Mouse (Mus musculus): ENCODE measurements around the gene Ryr2. TPM values are rescaled to one million over a fixed set of nuclear protein-coding genes. Genes with fewer than 3 reads are reported as not detected.

Gene Ryr2
- polyA plus RNA-seq, 1 experiment from 2014 or later, result 4.4 TPM

- H3K9me3 ChIP-seq, result no peaks in the 10 kb centered on the region
- ATAC-seq (replicated peaks), result no peak; the same call in 1 of the 2 replicates
- H3K36me3 ChIP-seq (replicated peaks), result no peaks in the 10 kb centered on the region
- H3K27me3 ChIP-seq (replicated peaks), result no peaks in the 10 kb centered on the region
- no peak overlapping the region for H3K4me3 ChIP-seq
- no peak overlapping the region for H3K4me2 ChIP-seq
- no peak overlapping the region for H3K27ac ChIP-seq
- H3K4me1 ChIP-seq, result no peaks in the 10 kb centered on the region
- no peak overlapping the region for H3K9ac ChIP-seq
- 30% methylated on average over 10 of the region's 10 CpGs for WGBS
Observed at GRCm38 (mm10) chr13:11880503-11881227, 226.1 kb downstream of the Ryr2 start.

GRCm38 (mm10) chr13:11879037-11879436, 227.7 kb downstream of the Ryr2 start:
- Histone ChIP-seq H3K4me3 (no peak overlapping the region), H3K36me3 (replicated peaks) (no peaks in the 10 kb centered on the region), H3K4me2 (no peak overlapping the region), H3K9ac (no peak overlapping the region), H3K27me3 (replicated peaks) (no peaks in the 10 kb centered on the region), H3K4me1 (no peaks in the 10 kb centered on the region), H3K27ac (no peak overlapping the region), H3K9me3 (no peaks in the 10 kb centered on the region)
- ATAC-seq (replicated peaks), result no peak
- WGBS, result 52% methylated on average over 3 of the region's 3 CpGs

- no peak overlapping the region for H3K9ac ChIP-seq
- no peak overlapping the region for H3K4me3 ChIP-seq
- 6% methylated on average over 1 of the region's 1 CpGs for WGBS
- ATAC-seq (replicated peaks), result no peak
- no peaks in the 10 kb centered on the region for H3K9me3 ChIP-seq
- H3K27ac ChIP-seq, result no peak overlapping the region
- no peaks in the 10 kb centered on the region for H3K27me3 ChIP-seq (replicated peaks)
- H3K36me3 ChIP-seq (replicated peaks), result no peaks in the 10 kb centered on the region
- no peaks in the 10 kb centered on the region for H3K4me1 ChIP-seq
- H3K4me2 ChIP-seq, result no peak overlapping the region
Observed at GRCm38 (mm10) chr13:11874852-11875251, 231.9 kb downstream of the Ryr2 start.

- H3K4me3 ChIP-seq, result no peak overlapping the region
- no peaks in the 10 kb centered on the region for H3K36me3 ChIP-seq (replicated peaks)
- no peaks in the 10 kb centered on the region for H3K9me3 ChIP-seq
- no peak overlapping the region for H3K4me2 ChIP-seq
- ATAC-seq (replicated peaks), result no peak
- WGBS, result 83% methylated on average over 1 of the region's 1 CpGs
- no peak overlapping the region for H3K9ac ChIP-seq
- no peaks in the 10 kb centered on the region for H3K4me1 ChIP-seq
- H3K27me3 ChIP-seq (replicated peaks), result no peaks in the 10 kb centered on the region
- no peak overlapping the region for H3K27ac ChIP-seq
Observed at GRCm38 (mm10) chr13:11869971-11870370, 236.8 kb downstream of the Ryr2 start.

- Histone ChIP-seq H3K4me1 (no peaks in the 10 kb centered on the region), H3K4me2 (no peak overlapping the region), H3K36me3 (replicated peaks) (no peaks in the 10 kb centered on the region), H3K4me3 (no peak overlapping the region), H3K27me3 (replicated peaks) (no peaks in the 10 kb centered on the region), H3K27ac (no peak overlapping the region), H3K9ac (no peak overlapping the region), H3K9me3 (no peaks in the 10 kb centered on the region)
- ATAC-seq (replicated peaks), result no peak
- WGBS, result 89% methylated on average over 2 of the region's 2 CpGs
Observed at GRCm38 (mm10) chr13:11869486-11869885, 237.3 kb downstream of the Ryr2 start.

GRCm38 (mm10) chr13:11868979-11869378, 237.8 kb downstream of the Ryr2 start:
- WGBS, result 80% methylated on average over 2 of the region's 2 CpGs
- no peak overlapping the region for H3K9ac ChIP-seq
- no peaks in the 10 kb centered on the region for H3K4me1 ChIP-seq
- H3K4me2 ChIP-seq, result no peak overlapping the region
- no peak overlapping the region for H3K27ac ChIP-seq
- no peaks in the 10 kb centered on the region for H3K36me3 ChIP-seq (replicated peaks)
- no peaks in the 10 kb centered on the region for H3K9me3 ChIP-seq
- no peak; the same call in 1 of the 2 replicates for ATAC-seq (replicated peaks)
- no peak overlapping the region for H3K4me3 ChIP-seq
- H3K27me3 ChIP-seq (replicated peaks), result no peaks in the 10 kb centered on the region

- no peak for ATAC-seq (replicated peaks)
- Histone ChIP-seq H3K4me3 (no peak overlapping the region), H3K4me1 (no peaks in the 10 kb centered on the region), H3K9ac (no peak overlapping the region), H3K9me3 (no peaks in the 10 kb centered on the region), H3K27ac (no peak overlapping the region), H3K27me3 (replicated peaks) (no peaks in the 10 kb centered on the region), H3K4me2 (no peak overlapping the region), H3K36me3 (replicated peaks) (no peaks in the 10 kb centered on the region)
- WGBS, result 85% methylated on average over 7 of the region's 7 CpGs
Observed at GRCm38 (mm10) chr13:11868056-11868455, 238.7 kb downstream of the Ryr2 start.

- 80% methylated on average over 3 of the region's 3 CpGs for WGBS
- Histone ChIP-seq H3K9me3 (no peaks in the 10 kb centered on the region), H3K9ac (no peak overlapping the region), H3K4me3 (no peak overlapping the region), H3K27me3 (replicated peaks) (no peaks in the 10 kb centered on the region), H3K36me3 (replicated peaks) (no peaks in the 10 kb centered on the region), H3K4me2 (no peak overlapping the region), H3K4me1 (no peaks in the 10 kb centered on the region), H3K27ac (no peak overlapping the region)
- no peak for ATAC-seq (replicated peaks)
Observed at GRCm38 (mm10) chr13:11865261-11865660, 241.5 kb downstream of the Ryr2 start.

GRCm38 (mm10) chr13:11851691-11852090, 255.1 kb downstream of the Ryr2 start:
- WGBS, result 89% methylated on average over 3 of the region's 3 CpGs
- H3K9ac ChIP-seq, result no peak overlapping the region
- no peaks in the 10 kb centered on the region for H3K9me3 ChIP-seq
- H3K27me3 ChIP-seq (replicated peaks), result no peaks in the 10 kb centered on the region
- no peak overlapping the region for H3K27ac ChIP-seq
- ATAC-seq (replicated peaks), result no peak
- H3K4me2 ChIP-seq, result no peak overlapping the region
- H3K36me3 ChIP-seq (replicated peaks), result no peaks in the 10 kb centered on the region
- no peak overlapping the region for H3K4me3 ChIP-seq
- no peaks in the 10 kb centered on the region for H3K4me1 ChIP-seq

GRCm38 (mm10) chr13:11843889-11844288, 262.9 kb downstream of the Ryr2 start:
- no peak for ATAC-seq (replicated peaks)
- Histone ChIP-seq H3K9ac (no peak overlapping the region), H3K27me3 (replicated peaks) (no peaks in the 10 kb centered on the region), H3K4me2 (no peak overlapping the region), H3K9me3 (no peaks in the 10 kb centered on the region), H3K27ac (no peak overlapping the region), H3K4me3 (no peak overlapping the region), H3K36me3 (replicated peaks) (no peaks in the 10 kb centered on the region), H3K4me1 (no peaks in the 10 kb centered on the region)
- WGBS, result 97% methylated on average over 1 of the region's 1 CpGs

- no peak for ATAC-seq (replicated peaks)
- Histone ChIP-seq H3K4me1 (no peaks in the 10 kb centered on the region), H3K27me3 (replicated peaks) (no peaks in the 10 kb centered on the region), H3K36me3 (replicated peaks) (no peaks in the 10 kb centered on the region), H3K9me3 (no peaks in the 10 kb centered on the region), H3K9ac (no peak overlapping the region), H3K27ac (no peak overlapping the region), H3K4me3 (no peak overlapping the region), H3K4me2 (no peak overlapping the region)
- WGBS, result 95% methylated on average over 3 of the region's 3 CpGs
Observed at GRCm38 (mm10) chr13:11837870-11838269, 268.9 kb downstream of the Ryr2 start.

- no peaks in the 10 kb centered on the region for H3K36me3 ChIP-seq (replicated peaks)
- H3K4me1 ChIP-seq, result no peaks in the 10 kb centered on the region
- H3K27me3 ChIP-seq (replicated peaks), result no peaks in the 10 kb centered on the region
- H3K27ac ChIP-seq, result no peak overlapping the region
- no peaks in the 10 kb centered on the region for H3K9me3 ChIP-seq
- no peak overlapping the region for H3K4me3 ChIP-seq
- no peak for ATAC-seq (replicated peaks)
- no peak overlapping the region for H3K9ac ChIP-seq
- H3K4me2 ChIP-seq, result no peak overlapping the region
- 85% methylated on average over 4 of the region's 4 CpGs for WGBS
Observed at GRCm38 (mm10) chr13:11837152-11837551, 269.6 kb downstream of the Ryr2 start.

GRCm38 (mm10) chr13:11836304-11837078, 270.3 kb downstream of the Ryr2 start:
- Histone ChIP-seq H3K27ac (no peak overlapping the region), H3K4me3 (no peak overlapping the region), H3K4me2 (no peak overlapping the region), H3K27me3 (replicated peaks) (no peaks in the 10 kb centered on the region), H3K9ac (no peak overlapping the region), H3K9me3 (no peaks in the 10 kb centered on the region), H3K36me3 (replicated peaks) (no peaks in the 10 kb centered on the region), H3K4me1 (no peaks in the 10 kb centered on the region)
- no peak; the same call in 1 of the 2 replicates for ATAC-seq (replicated peaks)
- 48% methylated on average over 6 of the region's 6 CpGs for WGBS
